Mouse (Mus musculus) monocyte, adult 2 months (primary cell): ENCODE results near the gene Gm3127.
"Not testable (repeated sequence)": the region's sequence is repeated elsewhere in the genome, so short reads cannot be mapped to it uniquely, and the experiment has no call there.

Experiments
- DNase-seq, 2 experiments: peaks; one replicate each; pipeline ENCODE4 v3.0.0; 2022; ENCODE audit warnings: low spot score in 2 of 2, low read depth in 1 of 2

The Gm3127 gene

GRCm38 (mm10) chr14:4164730-4165129, at the start of gene Gm3127:
Gene Gm3127 (plus strand): TSS chr14:4165030.
- not testable (repeated sequence) for DNase-seq

- DNase-seq: not testable (repeated sequence)
Measured at GRCm38 (mm10) chr14:4141646-4142045, 23.2 kb upstream of the Gm3127 start.

GRCm38 (mm10) chr14:4182030-4182429, 17.2 kb downstream of the Gm3127 start:
- DNase-seq: not testable (repeated sequence)

- not testable (repeated sequence) for DNase-seq
Measured at GRCm38 (mm10) chr14:4182491-4183210, 17.8 kb downstream of the Gm3127 start, which contains the start of gene Gm2974. Gene Gm2974 (plus strand): TSS chr14:4182576.

- not testable (repeated sequence) for DNase-seq
Measured at GRCm38 (mm10) chr14:4183375-4183774, 18.5 kb downstream of the Gm3127 start.
